Mouse (Mus musculus) bone marrow, adult 2 months (tissue): ENCODE measurements around the gene Pten.

Experiments used
- CTCF ChIP-seq: fragments of 200-500 bp; IDR thresholded peaks from 2 replicates; pipeline ENCODE4 v1.5.1; 2011; ENCODE audit warnings: low read length, control low read depth; ENCODE audit not compliant: control insufficient read depth, insufficient read depth
- POLR2A ChIP-seq: fragments of 200-500 bp; IDR thresholded peaks from 2 replicates; pipeline ENCODE4 v1.6.1; 2011; ENCODE audit warnings: low read depth, mild to moderate bottlenecking, control low read depth, low read length, borderline replicate concordance; ENCODE audit not compliant: control insufficient read depth

DNA sequence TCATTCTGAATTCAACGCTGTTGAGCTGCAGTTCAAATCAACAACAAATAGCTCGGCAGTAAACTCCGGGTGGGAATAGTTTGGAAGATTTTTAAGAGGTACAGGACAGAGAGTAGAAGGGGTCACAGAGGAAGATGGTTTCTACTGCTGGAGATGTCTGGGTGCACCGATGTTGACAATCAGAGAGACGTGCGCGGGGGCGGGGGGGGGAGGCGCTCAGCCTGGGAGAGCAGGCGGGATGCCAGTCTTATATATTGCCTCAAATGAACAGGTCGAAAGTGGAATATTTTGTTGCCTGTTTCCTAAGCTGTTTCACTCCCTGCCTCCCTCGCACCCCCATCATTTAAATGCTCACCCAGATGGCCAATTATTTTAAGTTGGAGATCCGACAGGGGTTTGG lies 109.5 kb downstream of the Pten start:
- TF ChIP-seq CTCF (no peak), POLR2A (no peak)
